Mouse (Mus musculus) forebrain, embryonic 16.5 days (tissue): ENCODE measurements around the gene Vmn2r117. TPM values are rescaled to one million over a fixed set of nuclear protein-coding genes. Genes with fewer than 3 reads are reported as not detected.
"Not testable (repeated sequence)": the region's sequence is repeated elsewhere in the genome, so short reads cannot be mapped to it uniquely, and the experiment has no call there.

ENCODE experiments used
- ATAC-seq: fragments of 200-750 bp; cut with Nextera tagmentation; 2 replicates; pipeline ENCODE4 v1.8.0; 2017; ENCODE audit warnings: mild to moderate bottlenecking, moderate library complexity
- H3K27ac ChIP-seq: fragments of 300-500 bp; sonication (generic); 2 replicates; pipeline ENCODE4 v1.5.1; 2014; ENCODE audit warnings: low read length, control low read depth
- H3K27me3 ChIP-seq: fragments of 300-500 bp; sonication (generic); replicated peaks from 2 replicates; pipeline ENCODE4 v1.6.1; 2014; ENCODE audit warnings: low read length; ENCODE audit not compliant: control insufficient read depth, insufficient read depth
- H3K36me3 ChIP-seq: fragments of 300-500 bp; sonication (generic); 2 replicates; pipeline ENCODE4 v1.6.1; 2014; ENCODE audit not compliant: control insufficient read depth, insufficient read depth
- H3K4me1 ChIP-seq: fragments of 300-500 bp; sonication (generic); replicated peaks from 2 replicates; pipeline ENCODE4 v1.6.1; 2014; ENCODE audit warnings: low read length; ENCODE audit not compliant: control insufficient read depth, insufficient read depth
- H3K4me2 ChIP-seq: fragments of 300-500 bp; sonication (generic); 2 replicates; pipeline ENCODE4 v1.6.1; 2014; ENCODE audit warnings: mild to moderate bottlenecking, low read length, control low read depth
- H3K4me3 ChIP-seq: fragments of 300-500 bp; sonication (generic); replicated peaks from 2 replicates; pipeline ENCODE4 v1.5.1; 2014; ENCODE audit warnings: mild to moderate bottlenecking, low read length, control low read depth
- H3K9ac ChIP-seq: fragments of 300-500 bp; sonication (generic); replicated peaks from 2 replicates; pipeline ENCODE4 v1.6.1; 2014; ENCODE audit warnings: low read depth, low read length, control low read depth
- H3K9me3 ChIP-seq: fragments of 300-500 bp; sonication (generic); 2 replicates; pipeline ENCODE4 v1.6.1; 2016; ENCODE audit warnings: low read length; ENCODE audit not compliant: control insufficient read depth
- WGBS: fragments of 180-500 bp; shearing (Covaris S2); extraction: QIAGEN DNeasy Blood & Tissue Kit; methylation state at CpG from one replicate; pipeline ENCODE4 v1.1.7; 2014; 5-methylcytosine and 5-hydroxymethylcytosine counted together
- polyA plus RNA-seq: library from polyadenylated mRNA; unstranded; fragments of >200 nt; fragmentation: Nextera tagmentation; extraction: Ambion mirVana; gene quantifications from 2 replicates; pipeline ENCODE4 v1.2.1, GENCODE M21; 2015

Vmn2r117 gene
- polyA plus RNA-seq, result not detected in 2 replicates

- H3K4me1 ChIP-seq, ATAC-seq, H3K27me3 ChIP-seq, H3K4me2 ChIP-seq, H3K4me3 ChIP-seq, H3K36me3 ChIP-seq, H3K27ac ChIP-seq, H3K9ac ChIP-seq, H3K9me3 ChIP-seq: not testable (repeated sequence)
- 68% methylated on average over 1 of the region's 1 CpGs for WGBS
These were observed at the start of gene Vmn2r117 for GRCm38 (mm10) chr17:23479599-23479998. Gene Vmn2r117, minus strand, starts transcription at chr17:23479699.

DNA sequence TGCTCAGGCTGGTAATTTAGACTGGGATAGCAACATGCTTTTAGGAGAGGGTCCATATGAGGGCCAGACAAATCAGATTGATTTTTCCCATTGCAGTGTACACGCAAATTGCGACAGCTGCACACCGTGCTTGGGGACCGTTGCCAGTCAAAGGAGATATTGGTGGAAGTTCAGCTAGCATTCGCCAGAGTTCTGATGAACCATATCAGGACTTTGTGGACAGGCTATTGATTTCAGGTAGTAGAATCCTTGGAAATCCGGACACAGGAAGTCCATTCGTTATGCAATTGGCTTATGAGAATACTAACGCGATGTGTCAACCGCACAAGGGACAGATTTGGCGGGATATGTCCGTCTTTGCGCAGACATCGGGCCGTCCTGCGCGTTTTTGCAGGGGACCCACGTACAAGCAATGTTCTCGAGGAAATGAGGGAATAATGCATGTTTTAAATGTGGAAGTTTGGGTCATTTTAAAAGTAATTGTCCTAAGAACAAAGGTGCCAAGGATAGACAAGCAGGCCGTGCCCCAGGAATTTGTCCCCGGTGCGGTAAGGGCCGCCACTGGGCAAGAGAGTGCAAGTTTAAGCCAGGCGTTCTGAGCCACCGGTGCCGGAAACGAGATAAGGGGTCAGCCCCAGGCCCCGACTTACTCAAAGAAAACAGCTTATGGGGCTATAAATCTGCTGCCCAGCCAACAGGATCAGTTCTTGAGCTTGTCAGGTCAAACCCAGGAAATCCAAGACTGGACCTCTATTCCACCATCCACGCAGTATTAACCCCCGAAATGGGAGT, 43.6 kb upstream of the Vmn2r117 start:
- H3K36me3 ChIP-seq, H3K9ac ChIP-seq, H3K4me2 ChIP-seq, H3K4me1 ChIP-seq, H3K9me3 ChIP-seq, H3K27me3 ChIP-seq, H3K4me3 ChIP-seq, H3K27ac ChIP-seq, ATAC-seq: not testable (repeated sequence)
- WGBS, result 79% methylated on average over 30 of the region's 30 CpGs

DNA sequence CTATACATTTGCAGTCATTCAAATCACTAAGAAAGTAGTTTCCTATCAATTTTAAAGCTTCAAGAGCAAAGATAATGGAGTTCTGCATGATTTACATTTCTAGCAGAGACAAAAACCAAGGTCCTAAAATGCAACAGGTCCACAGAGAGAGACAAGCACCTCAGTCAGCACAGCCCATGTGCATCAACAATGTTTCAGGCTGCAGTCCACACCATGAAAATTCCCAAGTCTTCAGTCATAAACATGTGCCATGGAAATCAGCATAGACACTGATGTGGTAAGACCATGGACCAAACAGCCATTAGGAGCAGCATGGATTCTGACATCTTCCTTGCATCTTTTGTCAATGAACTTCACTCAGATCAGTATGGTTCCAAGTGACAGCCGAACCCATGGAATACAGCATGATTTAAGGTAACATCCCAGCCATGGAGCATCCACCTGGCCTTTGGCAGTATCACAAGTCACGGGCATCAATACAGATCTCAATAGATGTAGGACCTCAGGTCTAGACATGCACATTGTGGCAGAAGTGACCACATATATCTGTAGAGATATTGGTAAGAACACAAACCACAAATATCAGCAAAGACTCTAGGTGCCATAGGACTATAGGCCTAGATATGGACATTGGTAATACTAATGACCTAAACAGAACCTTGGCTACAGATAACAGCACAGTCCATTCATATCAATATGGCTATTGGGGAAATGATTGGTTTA, 39.4 kb upstream of the Vmn2r117 start:
- H3K9me3 ChIP-seq, result peaks cover 2% of the 10 kb centered on the region; the same call in 1 of the 2 replicates
- H3K4me3 ChIP-seq, result no peak overlapping the region
- no peak overlapping the region for H3K4me2 ChIP-seq
- H3K27ac ChIP-seq, result no peak overlapping the region
- H3K9ac ChIP-seq, result no peak overlapping the region
- no peaks in the 10 kb centered on the region for H3K36me3 ChIP-seq
- WGBS, result 71% methylated on average over 2 of the region's 2 CpGs
- no peaks in the 10 kb centered on the region for H3K27me3 ChIP-seq
- ATAC-seq, result no peak
- H3K4me1 ChIP-seq, result no peaks in the 10 kb centered on the region

GRCm38 (mm10) chr17:23433150-23433679, 46.3 kb downstream of the Vmn2r117 start:
- Histone ChIP-seq H3K4me1 (no peaks in the 10 kb centered on the region), H3K27me3 (no peaks in the 10 kb centered on the region), H3K4me2 (no peak overlapping the region), H3K36me3 (no peaks in the 10 kb centered on the region), H3K27ac (no peak overlapping the region), H3K9me3 (peaks cover 6% of the 10 kb centered on the region), H3K4me3 (no peak overlapping the region), H3K9ac (no peak overlapping the region)
- WGBS, result 73% methylated on average over 6 of the region's 6 CpGs
- ATAC-seq, result no peak

Other genes starting within 250 kb of the Vmn2r117 start
- not detected in 2 replicates for gene Vmn2r114, start 167.2 kb downstream of the Vmn2r117 start, polyA plus RNA-seq
- not detected in 2 replicates for gene Vmn2r115, start 136.0 kb downstream of the Vmn2r117 start, polyA plus RNA-seq
- gene Vmn2r116, start 95.1 kb downstream of the Vmn2r117 start, polyA plus RNA-seq, result not detected in 2 replicates
- 19.0 and 19.1 TPM in 2 replicates for gene Zfp213, start 84.5 kb upstream of the Vmn2r117 start, polyA plus RNA-seq
- gene Zfp13, start 119.8 kb upstream of the Vmn2r117 start, polyA plus RNA-seq, result 26.2 and 28.5 TPM in 2 replicates
- not detected in 2 replicates for gene Zscan10, start 121.2 kb upstream of the Vmn2r117 start, polyA plus RNA-seq
- gene Mmp25, start 165.6 kb upstream of the Vmn2r117 start, polyA plus RNA-seq, result 0.97 and 1.2 TPM in 2 replicates
- gene Bicdl2, start 180.8 kb upstream of the Vmn2r117 start, polyA plus RNA-seq, result 0.39 TPM in 1 of 2 replicates, not detected in the other
- 92.1 and 99.4 TPM in 2 replicates for gene Hcfc1r1, start 193.9 kb upstream of the Vmn2r117 start, polyA plus RNA-seq
- 40.1 and 41.4 TPM in 2 replicates for gene Thoc6, start 194.2 kb upstream of the Vmn2r117 start, polyA plus RNA-seq
- gene Tnfrsf12a, start 197.8 kb upstream of the Vmn2r117 start, polyA plus RNA-seq, result 2.9 and 4.8 TPM in 2 replicates
- 0.24 and 0.45 TPM in 2 replicates for gene Cldn6, start 199.6 kb upstream of the Vmn2r117 start, polyA plus RNA-seq
- gene Cldn9, start 204.3 kb upstream of the Vmn2r117 start, polyA plus RNA-seq, result 1.4 TPM in 2 replicates
- not detected in 2 replicates for gene 1520401A03Rik, start 243.1 kb upstream of the Vmn2r117 start, polyA plus RNA-seq
- 22.3 and 25.0 TPM in 2 replicates for gene Pkmyt1, start 246.6 kb upstream of the Vmn2r117 start, polyA plus RNA-seq